Mouse (Mus musculus) midbrain, embryonic 11.5 days (tissue): ENCODE measurements around the gene Hsf2. TPM values are rescaled to one million over a fixed set of nuclear protein-coding genes. Genes with fewer than 3 reads are reported as not detected.
"Not testable (repeated sequence)": the region's sequence is repeated elsewhere in the genome, so short reads cannot be mapped to it uniquely, and the experiment has no call there.

Source experiments
- ATAC-seq: fragments of 200-750 bp; cut with Nextera tagmentation; 2 replicates; pipeline ENCODE4 v1.8.0; 2017; ENCODE audit warnings: moderate TSS enrichment, moderate library complexity; ENCODE audit not compliant: low FRiP score
- DNase-seq: peaks from one replicate; pipeline ENCODE4 v3.0.0; 2015; ENCODE audit warnings: low spot score; ENCODE audit errors: missing footprints
- H3K27ac ChIP-seq: fragments of 300-500 bp; sonication (generic); 2 replicates; pipeline ENCODE4 v1.5.1; 2014; ENCODE audit warnings: low read depth, low read length
- H3K27me3 ChIP-seq: fragments of 300-500 bp; sonication (generic); 2 replicates; pipeline ENCODE4 v1.6.1; 2014; ENCODE audit warnings: mild to moderate bottlenecking, low read length, moderate library complexity, mixed read lengths; ENCODE audit not compliant: control insufficient read depth, insufficient read depth
- H3K36me3 ChIP-seq: fragments of 300-500 bp; sonication (generic); 2 replicates; pipeline ENCODE4 v1.6.1; 2014; ENCODE audit warnings: mild to moderate bottlenecking, low read length, moderate library complexity, mixed read lengths; ENCODE audit not compliant: control insufficient read depth, insufficient read depth
- H3K4me1 ChIP-seq: fragments of 300-500 bp; sonication (generic); 2 replicates; pipeline ENCODE4 v1.6.1; 2014; ENCODE audit warnings: low read length; ENCODE audit not compliant: control insufficient read depth, insufficient read depth
- H3K4me2 ChIP-seq: fragments of 300-500 bp; sonication (generic); 2 replicates; pipeline ENCODE4 v1.6.1; 2014; ENCODE audit warnings: mild to moderate bottlenecking, moderate library complexity
- H3K4me3 ChIP-seq: fragments of 300-500 bp; sonication (generic); 2 replicates; pipeline ENCODE4 v1.5.1; 2014; ENCODE audit warnings: low read depth, low read length
- H3K9ac ChIP-seq: fragments of 300-500 bp; sonication (generic); 2 replicates; pipeline ENCODE4 v1.6.1; 2014; ENCODE audit warnings: low read length
- H3K9me3 ChIP-seq: fragments of 300-500 bp; sonication (generic); 2 replicates; pipeline ENCODE4 v1.6.1; 2016; ENCODE audit warnings: low read length; ENCODE audit not compliant: control insufficient read depth
- WGBS: fragments of 180-500 bp; shearing (Covaris S2); extraction: QIAGEN DNeasy Blood & Tissue Kit; methylation state at CpG from one replicate; pipeline ENCODE4 v1.1.7; 2014; 5-methylcytosine and 5-hydroxymethylcytosine counted together
- polyA plus RNA-seq: library from polyadenylated mRNA; unstranded; fragments of >200 nt; fragmentation: Nextera tagmentation; extraction: Ambion mirVana; gene quantifications from 2 replicates; pipeline ENCODE4 v1.2.1, GENCODE M21; 2014

Hsf2 gene
- polyA plus RNA-seq, result 83.3 and 86.8 TPM in 2 replicates

GRCm38 (mm10) chr10:57485908-57486541, at the start of gene Hsf2:
Hsf2 (plus strand) TSS chr10:57486385.
- Histone ChIP-seq H3K9ac (peak within 1 kb of the TSS; percentile 98), H3K27me3 (no peaks in the 10 kb centered on the region), H3K9me3 (no peaks in the 10 kb centered on the region), H3K27ac (peak within 1 kb of the TSS; percentile 99), H3K4me3 (peak within 1 kb of the TSS; percentile 93), H3K36me3 (no peaks in the 10 kb centered on the region), H3K4me2 (peak within 1 kb of the TSS; percentile 71), H3K4me1 (peaks cover 17% of the 10 kb centered on the region)
- DNase-seq (peak; percentile 100), ATAC-seq (peak; percentile 99)
- under 1% methylated on average over 52 of the region's 52 CpGs for WGBS

DNA sequence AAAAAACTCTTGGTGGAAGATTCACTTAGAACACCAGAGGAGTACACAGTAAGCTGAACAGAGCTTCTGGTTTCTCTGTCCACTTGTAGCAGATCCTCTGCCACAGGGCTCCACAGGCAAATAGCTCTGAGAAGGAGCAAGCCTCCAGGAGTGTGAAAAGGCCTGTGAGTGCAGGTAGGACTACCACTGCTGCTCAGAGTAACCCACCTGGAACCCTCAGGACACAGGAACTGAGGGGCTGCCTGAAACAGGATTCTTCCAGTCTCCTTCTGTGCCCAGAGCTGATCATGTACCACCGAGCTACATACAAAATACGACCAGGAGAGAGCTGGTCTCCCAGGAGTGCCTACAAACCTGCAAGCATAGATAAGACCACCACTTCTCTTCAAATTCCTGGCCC, 48.3 kb upstream of the Hsf2 start:
- Histone ChIP-seq H3K4me1 (no peaks in the 10 kb centered on the region), H3K4me3 (no peak overlapping the region), H3K4me2 (no peak overlapping the region), H3K27me3 (no peaks in the 10 kb centered on the region), H3K9me3 (no peaks in the 10 kb centered on the region), H3K36me3 (no peaks in the 10 kb centered on the region), H3K27ac (no peak overlapping the region), H3K9ac (no peak overlapping the region)
- ATAC-seq (peak; percentile 20; the same call in 1 of the 2 replicates), DNase-seq (no peak)
- whole genome bisulfite sequencing, result 82% methylated on average over 2 of the region's 2 CpGs

DNA sequence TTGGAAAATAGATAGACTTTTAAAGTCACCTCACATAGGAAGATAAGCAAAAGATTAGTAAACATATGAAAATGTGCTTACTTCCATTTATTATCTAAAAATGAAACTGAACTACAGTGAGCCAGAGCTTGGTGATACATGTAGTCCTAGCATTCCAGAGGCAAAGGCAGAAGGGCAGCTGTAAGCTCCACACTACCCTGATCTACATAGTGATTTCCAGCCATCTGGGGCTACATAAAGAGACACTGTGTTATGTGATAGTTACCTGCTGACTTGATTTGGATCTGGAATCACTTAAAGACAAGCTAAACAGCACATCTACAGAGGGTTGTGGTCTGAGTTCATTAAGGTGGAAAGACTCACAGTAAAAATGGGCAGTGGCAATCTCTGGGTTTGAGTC, 45.1 kb upstream of the Hsf2 start:
- H3K27me3 ChIP-seq, result no peaks in the 10 kb centered on the region
- no peak overlapping the region for H3K4me3 ChIP-seq
- H3K27ac ChIP-seq, result no peak overlapping the region
- H3K9ac ChIP-seq, result no peak overlapping the region
- ATAC-seq (no peak), DNase-seq (no peak)
- no peaks in the 10 kb centered on the region for H3K36me3 ChIP-seq
- no peaks in the 10 kb centered on the region for H3K4me1 ChIP-seq
- H3K9me3 ChIP-seq, result no peaks in the 10 kb centered on the region
- no peak overlapping the region for H3K4me2 ChIP-seq

GRCm38 (mm10) chr10:57444392-57444791, 41.8 kb upstream of the Hsf2 start:
- no peak overlapping the region for H3K4me3 ChIP-seq
- H3K27me3 ChIP-seq, result no peaks in the 10 kb centered on the region
- H3K36me3 ChIP-seq, result no peaks in the 10 kb centered on the region
- DNase-seq (peak; percentile 75), ATAC-seq (no peak)
- H3K4me2 ChIP-seq, result no peak overlapping the region
- H3K27ac ChIP-seq, result no peak overlapping the region
- H3K9me3 ChIP-seq, result no peaks in the 10 kb centered on the region
- 73% methylated on average over 8 of the region's 8 CpGs for WGBS
- no peak overlapping the region for H3K9ac ChIP-seq
- no peaks in the 10 kb centered on the region for H3K4me1 ChIP-seq

GRCm38 (mm10) chr10:57445655-57446054, 40.5 kb upstream of the Hsf2 start:
- H3K9ac ChIP-seq, result no peak overlapping the region
- whole genome bisulfite sequencing, result 89% methylated on average over 1 of the region's 1 CpGs
- H3K4me2 ChIP-seq, result no peak overlapping the region
- H3K9me3 ChIP-seq, result no peaks in the 10 kb centered on the region
- no peaks in the 10 kb centered on the region for H3K36me3 ChIP-seq
- no peak overlapping the region for H3K27ac ChIP-seq
- no peaks in the 10 kb centered on the region for H3K27me3 ChIP-seq
- ATAC-seq (no peak), DNase-seq (no peak)
- no peak overlapping the region for H3K4me3 ChIP-seq
- H3K4me1 ChIP-seq, result no peaks in the 10 kb centered on the region

DNA sequence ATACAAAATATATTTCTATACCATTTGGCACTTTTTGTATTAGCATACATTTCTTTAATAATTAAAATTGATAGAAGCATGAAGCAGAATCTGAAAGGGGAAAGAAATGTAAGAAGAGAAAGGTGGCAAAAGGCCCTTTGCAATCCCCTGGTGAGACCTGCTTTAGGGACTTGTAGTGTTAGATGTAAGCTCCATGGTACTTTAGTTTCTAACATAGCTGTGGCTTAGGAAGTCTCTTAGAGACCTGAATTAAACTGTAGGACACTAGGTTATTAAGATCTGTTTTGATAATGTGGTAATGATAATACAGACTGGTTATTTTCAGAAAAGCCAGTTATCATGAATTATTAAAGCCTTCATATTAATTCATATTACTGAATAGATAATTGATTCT, 38.5 kb upstream of the Hsf2 start:
- peak; percentile 49; the same call in 1 of the 2 replicates for ATAC-seq
- H3K4me2 ChIP-seq, result no peak overlapping the region
- H3K36me3 ChIP-seq, result no peaks in the 10 kb centered on the region
- DNase-seq, result no peak
- H3K4me3 ChIP-seq, result no peak overlapping the region
- no peak overlapping the region for H3K9ac ChIP-seq
- H3K9me3 ChIP-seq, result no peaks in the 10 kb centered on the region
- H3K4me1 ChIP-seq, result no peaks in the 10 kb centered on the region
- no peaks in the 10 kb centered on the region for H3K27me3 ChIP-seq
- no peak overlapping the region for H3K27ac ChIP-seq

DNA sequence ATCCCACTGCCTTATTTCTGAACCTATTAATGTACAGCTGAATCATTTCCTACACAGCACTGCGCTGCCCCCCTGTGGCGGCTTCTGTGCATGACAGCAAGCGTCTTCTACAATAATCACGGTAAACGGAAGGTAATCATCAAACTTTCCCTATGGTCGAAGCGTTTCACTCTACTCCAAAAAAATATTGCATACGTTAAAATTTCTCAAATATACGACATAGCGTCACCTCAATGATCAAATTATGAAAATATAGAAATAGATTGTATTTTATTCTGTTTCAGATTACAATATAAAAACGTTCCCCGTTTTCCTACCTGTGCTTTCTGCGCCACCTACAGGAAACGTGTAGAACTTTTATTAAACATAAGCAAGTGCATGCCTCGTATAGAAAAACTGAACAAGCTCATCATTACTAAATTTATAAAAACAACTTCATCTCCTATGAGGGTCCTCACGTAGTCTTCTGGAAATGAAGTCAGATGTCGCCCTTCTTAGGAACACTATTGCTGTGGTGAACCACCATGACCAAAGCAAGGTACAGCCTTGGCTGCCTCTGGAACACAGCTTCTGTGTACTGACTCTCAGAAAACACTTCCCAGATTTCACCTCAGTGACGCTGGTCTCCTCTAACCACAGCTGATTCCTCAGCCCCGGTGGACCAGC, 38.0 kb upstream of the Hsf2 start:
- peak overlapping the region; percentile 14; the same call in 1 of the 2 replicates for H3K4me2 ChIP-seq
- H3K9ac ChIP-seq, result no peak overlapping the region
- no peak overlapping the region for H3K4me3 ChIP-seq
- no peaks in the 10 kb centered on the region for H3K36me3 ChIP-seq
- H3K27ac ChIP-seq, result no peak overlapping the region
- H3K4me1 ChIP-seq, result no peaks in the 10 kb centered on the region
- WGBS, result 7% methylated on average over 19 of the region's 19 CpGs
- no peaks in the 10 kb centered on the region for H3K27me3 ChIP-seq
- H3K9me3 ChIP-seq, result no peaks in the 10 kb centered on the region
- peak; percentile 99 for DNase-seq
- peak; percentile 73 for ATAC-seq

DNA sequence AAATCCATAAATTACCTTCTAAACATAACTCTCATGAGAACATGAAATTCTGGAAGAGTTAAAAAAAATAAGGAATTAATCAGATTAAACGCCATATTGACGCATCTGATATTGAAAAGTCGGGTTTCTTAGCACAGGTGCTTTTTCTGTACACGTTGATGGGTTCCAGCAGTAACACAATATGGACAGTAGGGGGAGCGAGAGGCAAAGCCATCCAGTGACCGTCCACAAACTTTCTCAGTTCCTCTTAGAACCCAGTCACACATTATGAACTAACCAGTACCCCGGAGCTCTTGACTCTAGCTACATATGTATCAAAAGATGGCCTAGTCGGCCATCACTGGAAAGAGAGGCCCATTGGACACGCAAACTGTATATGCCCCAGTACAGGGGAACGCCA, 22.9 kb upstream of the Hsf2 start:
- H3K36me3 ChIP-seq, H3K4me2 ChIP-seq, H3K27ac ChIP-seq, H3K4me1 ChIP-seq, H3K4me3 ChIP-seq, H3K27me3 ChIP-seq, H3K9ac ChIP-seq, H3K9me3 ChIP-seq: not testable (repeated sequence)
- ATAC-seq (peak; percentile 80), DNase-seq (peak; percentile 88)
- WGBS, result 35% methylated on average over 10 of the region's 10 CpGs

GRCm38 (mm10) chr10:57465768-57466167, 20.4 kb upstream of the Hsf2 start:
- no peak for DNase-seq

More at GRCm38 (mm10) chr10:57465768-57466167, 20.4 kb upstream of the Hsf2 start:
- Histone ChIP-seq H3K9me3 (no peaks in the 10 kb centered on the region), H3K27me3 (no peaks in the 10 kb centered on the region), H3K4me2 (no peak overlapping the region), H3K4me1 (no peaks in the 10 kb centered on the region), H3K9ac (no peak overlapping the region), H3K4me3 (no peak overlapping the region), H3K27ac (no peak overlapping the region), H3K36me3 (no peaks in the 10 kb centered on the region)
- no peak for ATAC-seq
